Mouse (Mus musculus): ENCODE data around the gene Slc16a1.
"Not testable (repeated sequence)": the region's sequence is repeated elsewhere in the genome, so short reads cannot be mapped to it uniquely, and the experiment has no call there.

The Slc16a1 gene

DNA sequence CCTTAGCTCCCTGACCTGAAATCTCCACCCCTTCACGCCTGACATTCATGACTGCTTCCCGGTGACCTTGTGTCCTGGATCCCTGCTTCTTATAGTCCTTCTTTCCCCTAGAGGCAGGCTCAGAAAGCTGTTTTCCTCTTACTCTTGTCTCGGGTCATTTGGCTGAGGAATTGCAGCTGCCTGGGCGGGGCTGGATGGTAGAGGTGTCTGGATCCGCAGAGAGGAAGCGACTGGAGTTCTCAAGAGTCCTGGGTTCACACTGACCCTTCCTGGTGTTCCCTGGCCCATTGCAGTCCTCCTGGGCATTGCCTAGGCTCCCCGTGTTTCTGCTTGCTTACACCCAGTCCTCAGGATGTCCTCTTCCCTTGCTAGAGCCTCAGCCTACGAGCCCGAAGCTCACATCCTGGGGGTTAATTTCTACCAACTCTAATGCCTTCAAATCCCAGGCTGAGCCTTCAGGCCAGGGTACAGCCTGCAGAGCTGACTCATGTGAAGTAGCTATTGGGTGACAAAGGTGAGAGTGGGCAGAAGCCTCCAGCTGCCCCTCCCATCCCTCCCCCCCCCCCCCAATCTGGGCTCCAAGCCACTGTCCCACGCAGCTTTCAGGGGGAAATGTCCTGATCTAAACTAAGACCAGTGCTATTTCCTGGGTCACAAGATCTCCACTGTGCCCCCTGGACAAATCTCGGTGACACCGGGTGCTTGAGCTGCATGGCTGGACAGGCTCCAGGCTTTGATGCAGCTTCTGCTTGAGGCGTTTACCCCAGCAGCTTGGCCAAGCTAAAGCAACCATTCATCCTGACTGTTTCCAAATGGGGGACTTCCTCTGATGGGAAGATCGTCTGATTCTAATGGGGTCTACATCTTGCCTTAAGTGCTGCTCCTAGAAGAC, 36.1 kb downstream of the Slc16a1 start:
- peak; percentile 54 for DNase-seq (ENCODE audit: extremely low spot score)

DNA sequence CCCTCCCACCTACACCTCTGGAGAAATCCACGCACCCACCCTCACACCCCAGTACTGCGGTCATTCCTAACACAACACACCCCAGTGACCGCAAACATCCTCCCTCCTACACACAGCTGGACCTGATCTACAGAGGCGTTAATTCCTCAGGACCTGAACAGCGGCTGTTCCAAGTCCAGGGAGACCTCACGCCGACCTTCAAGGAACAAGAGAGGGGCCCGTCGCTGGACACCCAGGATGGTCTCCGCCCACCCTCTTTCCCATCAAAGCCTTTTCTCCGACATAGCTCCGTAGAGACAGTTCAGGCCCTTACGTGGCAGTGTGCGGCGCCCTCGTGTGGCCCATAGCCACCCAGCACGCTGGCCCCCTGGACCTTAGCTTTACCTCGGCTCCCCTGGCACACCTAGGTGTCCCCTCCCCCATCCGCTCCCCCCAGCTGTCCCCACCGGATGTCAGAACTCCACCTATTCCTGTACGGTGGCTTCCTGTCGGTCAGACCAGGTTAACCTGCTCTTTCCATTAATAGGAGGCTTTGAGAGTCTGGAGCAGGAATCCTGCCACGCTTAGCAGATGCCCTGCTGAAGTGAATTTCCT, 36.9 kb downstream of the Slc16a1 start:
- peak; percentile 82 for DNase-seq (ENCODE audit: extremely low spot score)

DNA sequence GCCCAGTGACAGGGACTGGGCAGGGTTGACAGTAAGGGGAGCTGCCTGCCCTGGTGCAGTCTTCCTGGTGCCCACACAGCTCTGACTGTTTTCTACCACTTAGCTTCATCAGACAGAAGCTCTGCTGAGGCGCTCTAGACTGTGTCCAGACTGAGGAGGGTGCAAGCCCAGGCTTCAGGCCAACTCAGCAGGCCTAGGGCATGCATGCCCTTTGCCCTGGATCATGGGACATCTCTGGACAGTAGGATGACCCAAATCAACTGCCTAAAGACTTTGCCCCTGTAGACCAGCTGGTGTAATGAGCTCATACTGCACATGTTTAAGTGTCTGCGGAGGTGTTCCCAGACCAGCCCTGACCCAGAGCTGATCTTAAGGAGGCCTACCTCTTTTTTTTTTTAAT, 39.3 kb downstream of the Slc16a1 start:
- no peak for DNase-seq (ENCODE audit: extremely low spot score)

DNA sequence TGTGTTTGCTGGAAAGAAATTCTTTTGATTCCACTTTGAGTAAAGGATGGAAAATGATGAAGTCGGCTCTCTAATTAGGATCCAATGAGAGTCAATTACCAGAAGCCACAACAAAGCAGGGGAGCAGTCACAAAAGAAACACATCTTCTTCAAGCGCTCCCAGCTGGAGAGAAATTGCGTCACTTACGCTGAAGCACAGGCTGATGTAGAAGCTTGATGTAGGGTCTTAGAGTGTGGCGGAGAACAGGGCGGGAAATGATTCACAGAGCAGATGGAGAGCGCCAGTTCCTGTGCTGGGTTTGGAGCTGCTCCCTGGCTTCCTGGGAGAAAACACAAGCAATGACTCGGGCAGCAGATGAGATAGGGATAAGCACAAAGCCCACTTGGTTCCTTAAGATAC, 40.4 kb downstream of the Slc16a1 start:
- no peak for DNase-seq (ENCODE audit: extremely low spot score)

DNA sequence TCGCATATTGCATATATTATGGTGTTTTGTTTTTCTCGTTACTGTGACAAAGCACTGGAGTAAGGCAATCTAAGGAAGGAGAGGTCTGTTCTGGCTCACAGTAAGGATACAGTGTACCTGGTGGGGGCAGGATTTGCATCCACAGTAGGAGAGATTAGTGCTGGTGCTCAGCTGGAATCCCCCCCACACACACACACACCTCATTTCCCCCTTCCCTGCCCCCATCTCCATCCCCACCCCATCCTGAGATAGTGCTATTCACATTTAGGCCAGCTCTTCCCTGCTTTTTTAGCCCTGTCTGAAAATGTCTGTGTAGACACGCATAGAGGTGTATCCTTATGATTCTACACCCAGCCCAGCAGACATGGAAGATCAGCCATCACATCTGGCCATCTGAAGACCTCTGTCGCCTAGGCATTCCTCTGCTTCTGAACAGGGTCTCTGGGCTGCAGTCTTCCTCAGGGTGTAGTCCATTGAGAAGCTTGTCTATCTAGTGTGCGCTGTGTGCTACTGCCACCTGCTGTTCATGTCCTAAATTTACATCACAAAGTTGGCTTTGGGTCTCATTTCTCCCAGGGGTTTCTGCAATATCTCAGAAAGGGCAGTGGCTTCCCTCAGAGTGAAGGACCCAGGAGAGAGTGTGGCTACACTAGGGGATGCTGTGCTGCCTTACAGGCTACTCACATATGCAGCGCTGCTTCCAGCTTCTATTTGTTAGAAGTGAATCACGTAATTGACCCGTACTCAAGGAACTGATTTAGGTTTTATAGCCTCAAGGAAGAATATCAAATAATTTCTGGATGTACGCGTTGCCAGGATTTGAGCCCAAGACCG, 44.4 kb downstream of the Slc16a1 start:
- DNase-seq (ENCODE audit: extremely low spot score), result peak; percentile 70

DNA sequence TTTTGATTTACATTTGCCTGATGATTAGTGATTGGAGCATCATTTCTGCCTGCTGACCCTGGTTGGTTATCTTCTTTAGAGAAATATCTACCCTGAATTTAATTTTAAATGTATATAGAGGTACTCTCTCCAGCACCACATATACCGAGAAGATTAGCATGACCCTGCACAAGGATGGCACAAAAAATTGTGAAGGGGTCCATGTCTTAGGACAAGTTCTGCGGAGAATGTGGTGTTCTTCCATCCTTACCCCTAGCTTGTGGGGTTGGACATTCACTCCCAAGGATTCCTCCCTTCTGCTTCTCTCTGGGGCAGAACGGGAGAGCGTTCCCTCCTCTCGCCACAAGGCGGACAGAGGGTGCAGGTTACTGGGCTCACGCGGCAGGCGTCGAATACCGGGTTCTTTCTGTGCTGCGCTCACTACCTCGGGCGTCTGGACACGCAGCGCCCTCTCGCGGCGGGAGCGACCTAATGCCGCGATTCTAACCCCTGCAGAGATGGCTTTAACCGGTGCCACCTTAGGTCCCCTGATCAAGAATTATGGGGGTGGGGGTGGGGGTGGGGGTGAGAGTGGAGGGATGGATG, 62.4 kb downstream of the Slc16a1 start:
- peak; percentile 85 for DNase-seq (ENCODE audit: extremely low spot score)

DNA sequence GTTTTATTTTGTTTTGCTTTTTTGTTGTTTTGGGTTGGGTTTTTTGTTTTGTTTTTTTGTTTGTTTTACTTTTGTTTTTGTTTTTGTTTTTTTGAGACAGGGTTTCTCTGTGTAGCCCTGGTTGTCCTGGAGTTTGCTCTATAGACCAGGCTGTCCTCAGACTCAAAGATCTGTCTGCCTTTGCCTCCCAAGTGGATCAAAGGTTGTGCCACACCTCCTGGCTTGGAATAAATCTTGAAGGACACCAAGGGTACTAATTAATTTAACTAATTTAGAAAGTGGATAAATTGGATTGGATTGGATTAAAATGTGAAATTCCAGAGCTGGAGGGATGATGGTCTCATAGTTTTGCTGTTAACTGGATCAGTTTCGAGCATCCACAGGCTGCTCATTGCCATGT, 63.3 kb downstream of the Slc16a1 start:
- DNase-seq (ENCODE audit: extremely low spot score), result no peak

DNA sequence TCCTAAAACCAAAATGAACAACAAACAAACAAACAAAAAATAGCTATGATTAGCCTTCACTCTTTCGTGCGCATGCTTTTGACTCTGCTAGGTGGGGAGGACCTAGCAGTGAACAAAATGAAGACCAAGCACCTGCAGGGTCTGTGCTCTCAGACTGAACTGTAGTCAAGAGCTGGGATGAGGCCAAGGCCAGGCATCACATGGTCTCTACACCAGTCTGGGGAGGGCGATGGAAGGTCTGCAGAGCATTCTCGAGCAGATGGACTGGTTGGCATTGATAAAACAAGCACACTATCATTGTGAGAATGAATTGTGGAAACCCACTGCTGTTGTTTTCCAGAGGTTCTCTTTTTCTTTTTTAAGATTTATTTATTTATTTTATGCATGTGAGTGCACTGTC, 65.5 kb downstream of the Slc16a1 start:
- DNase-seq (ENCODE audit: extremely low spot score), result no peak

DNA sequence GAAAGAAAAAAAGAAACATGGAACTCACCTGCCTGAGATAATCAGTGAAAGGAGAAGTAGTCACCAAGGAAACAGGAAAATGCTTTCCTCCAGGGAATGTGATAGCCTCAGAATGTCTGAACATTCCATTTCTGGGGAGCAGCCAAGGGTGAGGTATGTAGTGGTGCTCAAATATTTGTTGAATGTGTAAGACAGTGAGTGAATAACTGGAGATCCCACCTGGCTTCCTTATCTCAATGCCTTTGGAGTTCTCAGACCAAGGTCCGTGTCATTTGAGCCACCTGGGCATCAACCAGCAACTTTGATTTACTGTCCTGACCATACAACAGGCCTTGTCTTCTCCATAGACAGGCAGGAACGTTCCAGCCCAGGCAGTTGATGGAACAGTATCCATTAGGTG, 68.0 kb downstream of the Slc16a1 start:
- no peak for DNase-seq (ENCODE audit: extremely low spot score)

DNA sequence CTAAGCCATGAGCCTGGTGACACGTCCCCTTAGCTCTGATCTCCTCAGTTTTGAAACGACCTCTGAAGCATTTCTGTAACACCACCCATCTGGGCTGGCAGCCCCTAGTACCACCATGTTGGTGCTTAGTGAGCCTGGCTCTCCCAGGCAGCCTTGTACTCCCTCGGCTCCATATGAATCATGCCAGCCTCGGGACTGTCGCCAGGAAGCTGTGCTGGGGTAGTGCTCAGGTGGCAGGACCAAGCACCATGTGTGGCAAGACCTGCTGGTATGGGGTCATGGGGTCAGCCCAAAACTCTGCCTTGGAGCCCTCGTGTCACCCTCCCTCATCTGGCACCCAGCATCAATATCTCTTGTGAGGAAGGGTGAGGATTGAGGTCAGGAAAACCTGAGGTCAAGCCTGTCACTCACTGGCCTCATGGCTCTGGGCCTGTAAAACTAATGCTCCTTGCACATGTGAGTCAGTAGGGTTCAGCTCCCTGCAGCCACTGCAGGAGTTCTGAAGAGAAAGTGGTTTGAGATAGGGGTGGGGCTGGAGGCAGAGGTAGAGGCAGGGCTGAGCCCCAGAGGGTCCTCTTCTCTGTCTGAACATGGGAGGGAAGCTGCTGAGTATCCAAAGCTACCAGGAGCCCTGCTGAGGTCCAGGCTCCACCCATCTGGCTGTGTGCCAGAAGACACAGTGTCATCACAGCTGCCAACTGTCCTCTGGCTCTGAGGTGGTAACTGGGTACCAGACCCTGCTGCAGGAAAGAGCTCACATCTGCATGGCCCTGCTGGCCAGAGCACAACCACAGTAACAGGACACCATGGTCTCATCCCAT, 68.7 kb downstream of the Slc16a1 start:
- not testable (repeated sequence) for DNase-seq (ENCODE audit: extremely low spot score)

DNA sequence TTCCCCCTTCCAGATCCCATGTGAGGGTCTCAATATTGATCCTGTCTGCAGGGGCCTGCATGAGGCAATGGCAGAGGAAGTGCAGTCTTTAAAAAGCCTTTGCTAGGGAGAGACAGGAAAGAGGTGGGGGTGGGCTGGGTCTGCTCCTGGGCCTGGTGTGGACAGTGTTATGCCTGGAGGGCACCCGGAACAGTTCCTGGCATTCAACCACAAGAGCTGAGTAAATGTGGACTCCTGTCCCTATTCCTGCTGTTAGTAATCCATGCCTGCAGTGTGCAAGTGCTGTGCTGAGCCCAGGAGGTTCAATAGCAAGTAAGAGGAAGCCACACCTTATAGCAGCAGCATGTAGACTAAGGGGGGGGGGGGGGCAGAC, 69.3 kb downstream of the Slc16a1 start:
- DNase-seq (ENCODE audit: extremely low spot score), result not testable (repeated sequence)
